Mouse (Mus musculus) thymus, adult 2 months (tissue): ENCODE data around the gene Cfl1. TPM values are rescaled to one million over a fixed set of nuclear protein-coding genes. Genes with fewer than 3 reads are reported as not detected.
A peak's percentile ranks its signal among the peaks of the same experiment; 100 is the strongest.

Source experiments
- DNase-seq: peaks from one replicate; pipeline ENCODE4 v3.0.0; 2021
- H3K27ac ChIP-seq: fragments of 200-500 bp; 2 replicates; pipeline ENCODE4 v1.5.1; 2012; ENCODE audit warnings: low read length, control low read depth; ENCODE audit not compliant: control insufficient read depth, insufficient read depth
- H3K27me3 ChIP-seq: fragments of 200-500 bp; 2 replicates; pipeline ENCODE4 v1.6.1; 2012; ENCODE audit warnings: mild to moderate bottlenecking, low read length, moderate library complexity, mixed read lengths; ENCODE audit not compliant: control insufficient read depth, insufficient read depth
- H3K36me3 ChIP-seq: fragments of 200-500 bp; 2 replicates; pipeline ENCODE4 v1.6.1; 2012; ENCODE audit warnings: mild to moderate bottlenecking, low read length, moderate library complexity; ENCODE audit not compliant: control insufficient read depth, insufficient read depth
- H3K4me1 ChIP-seq: fragments of 200-500 bp; replicated peaks from 2 replicates; pipeline ENCODE4 v1.6.1; 2012; ENCODE audit warnings: low read length; ENCODE audit not compliant: control insufficient read depth, insufficient read depth
- H3K4me3 ChIP-seq: fragments of 200-500 bp; 2 replicates; pipeline ENCODE4 v1.5.1; 2012; ENCODE audit warnings: mild to moderate bottlenecking, low read length, control low read depth, moderate library complexity; ENCODE audit not compliant: control insufficient read depth, insufficient read depth
- CTCF ChIP-seq: fragments of 200-500 bp; IDR thresholded peaks from 2 replicates; pipeline ENCODE4 v1.5.1; 2012; ENCODE audit warnings: mild to moderate bottlenecking, control low read depth, low read length, moderate library complexity, borderline replicate concordance; ENCODE audit not compliant: control insufficient read depth, poor library complexity, insufficient read depth; ENCODE audit errors: extremely low read depth
- POLR2A ChIP-seq: fragments of 200-500 bp; IDR thresholded peaks from 2 replicates; pipeline ENCODE4 v1.6.1; 2012; ENCODE audit warnings: mild to moderate bottlenecking, low read length, control low read depth, moderate library complexity; ENCODE audit not compliant: control insufficient read depth, poor library complexity, insufficient read depth; ENCODE audit errors: extremely low read depth
- WGBS: fragments of 180-500 bp; shearing (Covaris S2); methylation state at CpG from one replicate; pipeline ENCODE4 v1.1.7; 2018; 5-methylcytosine and 5-hydroxymethylcytosine counted together
- polyA plus RNA-seq: library from polyadenylated mRNA; depleted of rRNA; stranded (reverse); fragments of >200 nt; gene quantifications from 2 replicates; pipeline ENCODE4 v1.2.3, GENCODE M21; 2012

Cfl1 gene
- polyA plus RNA-seq, 1 experiment: 1,557 TPM

- WGBS: 15% methylated on average over 14 of the region's 14 CpGs
- DNase-seq: no peak
- H3K27ac ChIP-seq: peak within 1 kb of the TSS; percentile 29; the same call in 1 of the 2 replicates
- H3K27me3 ChIP-seq: no peaks in the 10 kb centered on the region
- H3K36me3 ChIP-seq: no peaks in the 10 kb centered on the region
- H3K4me1 ChIP-seq: peaks cover 25% of the 10 kb centered on the region
- peak within 1 kb of the TSS; percentile 67 for H3K4me3 ChIP-seq
- no peak for TF ChIP-seq CTCF
- TF ChIP-seq POLR2A: no peak
These were observed 32.4 kb upstream of the Cfl1 start, which contains the start of gene Ccdc85b for GRCm38 (mm10) chr19:5457746-5458442. Ccdc85b (minus strand) TSS chr19:5457894.

- Histone ChIP-seq H3K4me1 (peaks cover 25% of the 10 kb centered on the region), H3K27ac (no peak overlapping the region), H3K27me3 (no peaks in the 10 kb centered on the region), H3K36me3 (no peaks in the 10 kb centered on the region), H3K4me3 (no peak overlapping the region)
- no peak for DNase-seq
- 88% methylated on average over 7 of the region's 7 CpGs for WGBS
- no peak for TF ChIP-seq POLR2A
These were observed 31.2 kb upstream of the Cfl1 start for GRCm38 (mm10) chr19:5459019-5459418.

- Histone ChIP-seq H3K4me3 (no peak overlapping the region), H3K36me3 (peaks cover under 1% of the 10 kb centered on the region), H3K4me1 (peaks cover 25% of the 10 kb centered on the region), H3K27me3 (no peaks in the 10 kb centered on the region), H3K27ac (no peak overlapping the region; the same call in 1 of the 2 replicates)
- no peak for DNase-seq
- TF ChIP-seq CTCF (no peak), POLR2A (no peak)
- whole genome bisulfite sequencing: 37% methylated on average over 3 of the region's 3 CpGs
These were observed 30.4 kb upstream of the Cfl1 start for GRCm38 (mm10) chr19:5459896-5460295.

GRCm38 (mm10) chr19:5460465-5460911 is 29.8 kb upstream of the Cfl1 start, which contains the start of gene Fibp:
Fibp (plus strand) TSS chr19:5460615.
- peak within 1 kb of the TSS; percentile 96 for H3K4me3 ChIP-seq
- peak; percentile 79 for DNase-seq
- H3K27me3 ChIP-seq: no peaks in the 10 kb centered on the region
- peaks cover 5% of the 10 kb centered on the region for H3K36me3 ChIP-seq
- TF ChIP-seq CTCF (no peak; the same call in 1 of the 2 replicates), POLR2A (peak; percentile 67; the same call in 1 of the 2 replicates)
- WGBS: under 1% methylated on average over 32 of the region's 32 CpGs
- H3K4me1 ChIP-seq: peaks cover 24% of the 10 kb centered on the region
- H3K27ac ChIP-seq: peak within 1 kb of the TSS; percentile 8

- no peaks in the 10 kb centered on the region for H3K27me3 ChIP-seq
- no peak for DNase-seq
- TF ChIP-seq POLR2A (no peak), CTCF (no peak)
- WGBS: 84% methylated on average over 6 of the region's 6 CpGs
- no peak overlapping the region for H3K27ac ChIP-seq
- peaks cover 15% of the 10 kb centered on the region for H3K4me1 ChIP-seq
- H3K4me3 ChIP-seq: no peak overlapping the region
- H3K36me3 ChIP-seq: peaks cover 5% of the 10 kb centered on the region
These were observed 28.8 kb upstream of the Cfl1 start for GRCm38 (mm10) chr19:5461411-5461810.

GRCm38 (mm10) chr19:5463212-5463611 is 27.0 kb upstream of the Cfl1 start:
- H3K36me3 ChIP-seq: peaks cover 5% of the 10 kb centered on the region
- H3K27ac ChIP-seq: no peak overlapping the region
- peaks cover 14% of the 10 kb centered on the region for H3K4me1 ChIP-seq
- H3K27me3 ChIP-seq: no peaks in the 10 kb centered on the region
- DNase-seq: no peak
- TF ChIP-seq CTCF: no peak
- no peak for TF ChIP-seq POLR2A
- WGBS: 94% methylated on average over 9 of the region's 9 CpGs
- H3K4me3 ChIP-seq: no peak overlapping the region
